Mouse (Mus musculus) cortical plate, adult 2 months (tissue): ENCODE measurements around the gene Rnf187. TPM values are rescaled to one million over a fixed set of nuclear protein-coding genes. Genes with fewer than 3 reads are reported as not detected.
A peak's percentile ranks its signal among the peaks of the same experiment; 100 is the strongest.
"Not testable (repeated sequence)": the region's sequence is repeated elsewhere in the genome, so short reads cannot be mapped to it uniquely, and the experiment has no call there.

Experiments
- H3K27ac ChIP-seq: fragments of 200-500 bp; 2 replicates; pipeline ENCODE4 v1.5.1; 2012; ENCODE audit warnings: low read length, control low read depth, inconsistent platforms; ENCODE audit not compliant: insufficient read depth
- H3K4me1 ChIP-seq: fragments of 200-500 bp; 2 replicates; pipeline ENCODE4 v1.6.1; 2011; ENCODE audit warnings: low read length; ENCODE audit not compliant: control insufficient read depth, insufficient read depth
- H3K4me3 ChIP-seq: fragments of 200-500 bp; 2 replicates; pipeline ENCODE4 v1.5.1; 2011; ENCODE audit warnings: mild to moderate bottlenecking, low read length, control low read depth; ENCODE audit not compliant: insufficient read depth
- CTCF ChIP-seq: fragments of 200-500 bp; IDR thresholded peaks from 2 replicates; pipeline ENCODE4 v1.5.1; 2011; ENCODE audit warnings: mild to moderate bottlenecking, control low read depth, low read length; ENCODE audit not compliant: insufficient read depth; ENCODE audit errors: extremely low read depth
- POLR2A ChIP-seq: fragments of 200-500 bp; IDR thresholded peaks from 2 replicates; pipeline ENCODE4 v1.6.1; 2011; ENCODE audit warnings: mild to moderate bottlenecking, low read length, control low read depth; ENCODE audit not compliant: insufficient read depth; ENCODE audit errors: extremely low read depth
- polyA plus RNA-seq: library from polyadenylated mRNA; depleted of rRNA; stranded (reverse); fragments of >200 nt; gene quantifications from 2 replicates; pipeline ENCODE4 v1.2.3, GENCODE M21; 2012

Gene Rnf187
- polyA plus RNA-seq, 1 experiment, result 588 TPM

DNA sequence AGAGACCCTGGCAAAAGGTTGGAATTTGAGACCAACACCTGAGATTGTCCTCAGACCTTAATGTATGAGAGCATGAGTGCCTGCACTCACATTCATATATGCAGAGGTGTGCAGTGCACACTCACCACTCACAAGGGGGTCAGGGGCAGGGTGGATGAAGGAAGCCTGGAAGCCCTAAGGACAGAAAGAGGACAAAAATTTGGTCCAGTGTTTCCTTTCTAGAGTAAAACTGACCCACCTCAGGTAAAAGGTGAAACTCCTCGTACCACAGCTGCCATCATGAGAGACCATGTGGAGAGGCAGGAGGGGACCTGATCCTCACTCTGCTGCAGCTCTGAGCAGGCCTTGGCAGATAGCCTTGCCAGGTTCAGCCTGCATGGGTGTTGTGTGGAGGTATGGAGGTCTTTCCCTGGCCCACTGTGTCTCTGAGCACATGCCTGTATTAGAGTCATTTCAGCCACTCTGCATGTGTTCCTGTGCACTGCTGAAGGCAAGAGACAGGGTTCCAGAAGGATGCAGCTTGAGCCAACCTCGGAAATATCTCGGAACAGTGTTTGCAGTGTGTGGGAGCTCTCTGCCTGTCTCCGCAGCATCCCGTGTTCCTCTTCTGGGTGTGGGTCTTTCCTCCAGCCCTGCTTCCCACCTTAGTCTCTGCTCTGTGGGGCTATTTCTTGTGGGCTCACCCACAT, 18.7 kb upstream of the Rnf187 start:
- Histone ChIP-seq H3K27ac (0 out of 2 replicates have a peak overlapping the region, but pooled peaks have one; percentile 20), H3K4me1 (peaks cover 4% of the 10 kb centered on the region; the same call in 1 of the 2 replicates), H3K4me3 (peak overlapping the region; percentile 76)
- TF ChIP-seq POLR2A, result no peak
- no peak for TF ChIP-seq CTCF

DNA sequence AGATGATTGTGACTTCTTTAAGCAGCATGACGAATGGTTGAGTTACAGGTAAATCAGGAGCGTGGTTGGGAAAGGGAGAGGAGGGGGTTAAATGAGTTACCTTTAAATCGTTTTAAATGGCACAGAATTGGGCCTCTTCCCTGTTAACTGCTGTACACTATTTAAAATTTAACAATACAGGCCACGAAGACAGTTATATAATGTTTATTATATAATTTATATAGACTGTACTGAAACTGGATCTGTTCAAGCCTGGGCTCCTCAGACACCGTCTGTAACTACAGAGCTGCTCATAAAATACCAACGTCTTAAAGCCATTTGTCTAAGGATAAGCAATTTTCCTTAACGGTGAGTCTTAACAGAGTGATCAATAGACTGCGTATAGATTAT, 17.1 kb upstream of the Rnf187 start:
- H3K27ac ChIP-seq, result no peak overlapping the region
- H3K4me1 ChIP-seq, result peaks cover 4% of the 10 kb centered on the region; the same call in 1 of the 2 replicates

DNA sequence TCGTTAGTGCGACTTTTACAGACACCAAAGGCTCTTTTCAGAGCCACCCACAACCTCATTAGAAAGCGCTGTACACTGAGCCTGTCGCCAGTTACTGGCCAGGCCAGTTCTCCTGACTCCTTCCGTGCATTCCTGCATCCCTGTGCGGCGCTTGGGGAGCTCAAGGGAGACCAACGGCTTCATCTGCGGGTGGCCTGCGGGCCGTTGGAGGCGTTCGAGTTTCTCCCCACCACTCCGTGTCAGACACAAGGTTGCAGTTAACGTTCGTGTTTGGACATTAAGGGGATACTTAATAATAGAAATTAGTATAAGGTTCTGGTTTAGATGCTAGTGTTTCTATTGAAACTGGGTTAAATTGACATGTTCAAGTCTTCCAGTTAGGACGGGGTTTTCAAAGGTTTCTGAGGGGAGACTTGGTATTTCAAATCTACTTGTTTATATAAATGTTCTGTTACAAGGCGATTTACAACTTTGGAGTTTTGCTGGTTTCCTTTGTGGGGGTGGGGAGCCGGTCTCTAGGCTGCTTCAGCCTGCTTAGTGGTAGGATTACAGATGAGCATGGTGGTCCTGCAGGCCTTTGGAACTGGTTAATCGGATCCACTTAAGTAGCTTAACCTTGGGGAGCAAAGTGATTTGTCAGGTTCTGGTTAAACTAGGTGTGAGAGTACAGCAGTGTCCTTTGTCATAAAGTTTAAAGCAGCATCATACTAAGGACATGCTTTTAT, 16.6 kb upstream of the Rnf187 start:
- peaks cover 4% of the 10 kb centered on the region; the same call in 1 of the 2 replicates for H3K4me1 ChIP-seq

More for the DNA sequence above, 17.1 kb upstream of the Rnf187 start:
- peak overlapping the region; percentile 76 for H3K4me3 ChIP-seq
- TF ChIP-seq POLR2A, result no peak
- no peak for TF ChIP-seq CTCF

GRCm38 (mm10) chr11:58954420-58955142, 15.9 kb upstream of the Rnf187 start, which contains the start of the genes Hist3h2a and Trim17:
Gene Hist3h2a, plus strand, starts transcription at chr11:58954685.
Gene Trim17, plus strand, starts transcription at chr11:58954685.
- Histone ChIP-seq H3K4me3 (peak within 1 kb of the TSS; percentile 76), H3K27ac (peak within 1 kb of the TSS; percentile 95), H3K4me1 (peaks cover 4% of the 10 kb centered on the region; the same call in 1 of the 2 replicates)
- 0 out of 2 replicates have a peak, but pooled peaks have one; percentile 24 for TF ChIP-seq CTCF
- peak; percentile 87 for TF ChIP-seq POLR2A

More for the DNA sequence above, 16.6 kb upstream of the Rnf187 start:
- H3K4me3 ChIP-seq, result peak overlapping the region; percentile 76
- H3K27ac ChIP-seq, result peak overlapping the region; percentile 95
- TF ChIP-seq POLR2A (no peak), CTCF (no peak)

DNA sequence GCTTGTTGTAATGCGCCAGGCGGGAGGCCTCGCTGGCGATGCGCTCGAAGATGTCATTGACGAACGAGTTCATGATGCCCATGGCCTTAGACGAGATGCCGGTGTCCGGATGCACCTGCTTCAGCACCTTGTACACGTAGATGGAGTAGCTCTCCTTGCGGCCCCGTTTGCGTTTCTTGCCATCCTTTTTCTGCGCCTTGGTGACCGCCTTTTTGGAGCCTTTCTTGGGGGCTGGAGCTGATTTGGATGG, 15.4 kb upstream of the Rnf187 start:
- H3K27ac ChIP-seq, result peak overlapping the region; percentile 89
- peak overlapping the region; percentile 76 for H3K4me3 ChIP-seq
- not testable (repeated sequence) for H3K4me1 ChIP-seq

DNA sequence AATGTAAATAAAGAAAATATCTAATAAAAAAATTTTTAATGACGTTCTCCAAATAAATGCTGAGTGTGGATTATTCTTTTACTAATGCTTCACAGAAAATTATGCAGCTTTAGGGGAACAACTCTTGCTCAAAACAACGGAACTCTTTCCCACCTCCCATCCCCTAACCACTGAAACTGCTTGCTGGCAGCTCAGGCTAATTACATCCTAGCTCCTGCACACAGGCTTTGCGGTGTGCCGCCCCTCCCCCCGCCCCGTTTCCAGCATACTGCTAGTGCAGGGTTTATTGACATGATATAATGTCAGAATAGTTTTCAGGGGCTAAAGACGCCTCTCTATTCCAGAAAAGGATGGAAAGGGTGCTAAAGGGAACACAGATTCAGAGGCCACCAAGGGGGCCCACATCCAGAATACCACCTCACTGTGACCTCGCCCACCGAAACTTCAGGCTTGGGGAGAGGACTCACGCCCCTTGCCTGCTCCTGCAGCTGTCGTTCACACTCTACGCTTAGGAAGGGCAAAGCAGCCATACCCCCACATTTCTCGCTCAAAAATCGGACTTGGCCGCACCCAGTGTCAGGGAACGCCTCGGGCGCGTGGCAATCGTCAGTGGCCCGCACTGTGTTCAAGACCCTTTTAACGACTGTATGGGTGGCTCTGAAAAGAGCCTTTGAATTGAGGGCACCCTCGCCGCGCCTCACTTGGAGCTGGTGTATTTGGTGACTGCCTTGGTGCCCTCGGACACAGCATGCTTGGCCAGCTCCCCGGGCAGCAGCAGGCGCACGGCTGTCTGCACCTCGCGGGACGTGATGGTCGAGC, 14.8 kb upstream of the Rnf187 start:
- Histone ChIP-seq H3K4me1 (no peaks in the 10 kb centered on the region), H3K27ac (peak overlapping the region; percentile 89), H3K4me3 (peak overlapping the region; percentile 76)
- TF ChIP-seq POLR2A (no peak), CTCF (no peak)

DNA sequence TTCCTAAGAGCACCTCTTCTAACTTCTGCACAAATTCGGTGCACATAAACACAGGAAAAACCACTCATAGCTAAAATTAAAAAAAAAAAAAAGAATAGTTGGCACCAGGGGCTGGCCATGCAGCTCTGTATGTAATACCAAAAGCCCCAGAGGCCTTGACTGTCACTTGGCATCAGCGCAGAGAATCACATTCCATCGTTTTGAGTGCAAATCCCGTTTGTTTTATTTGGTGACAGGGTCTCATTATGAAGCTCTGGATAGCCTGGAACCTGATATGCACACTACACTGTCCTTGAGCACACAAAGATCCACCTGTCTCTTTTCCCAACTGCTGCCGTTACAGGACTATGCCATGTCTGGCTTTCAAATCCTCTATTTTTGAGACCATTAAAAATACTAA, 12.5 kb upstream of the Rnf187 start:
- H3K4me3 ChIP-seq, result no peak overlapping the region
- H3K4me1 ChIP-seq, result no peaks in the 10 kb centered on the region
- H3K27ac ChIP-seq, result no peak overlapping the region
- TF ChIP-seq POLR2A (no peak), CTCF (no peak)

DNA sequence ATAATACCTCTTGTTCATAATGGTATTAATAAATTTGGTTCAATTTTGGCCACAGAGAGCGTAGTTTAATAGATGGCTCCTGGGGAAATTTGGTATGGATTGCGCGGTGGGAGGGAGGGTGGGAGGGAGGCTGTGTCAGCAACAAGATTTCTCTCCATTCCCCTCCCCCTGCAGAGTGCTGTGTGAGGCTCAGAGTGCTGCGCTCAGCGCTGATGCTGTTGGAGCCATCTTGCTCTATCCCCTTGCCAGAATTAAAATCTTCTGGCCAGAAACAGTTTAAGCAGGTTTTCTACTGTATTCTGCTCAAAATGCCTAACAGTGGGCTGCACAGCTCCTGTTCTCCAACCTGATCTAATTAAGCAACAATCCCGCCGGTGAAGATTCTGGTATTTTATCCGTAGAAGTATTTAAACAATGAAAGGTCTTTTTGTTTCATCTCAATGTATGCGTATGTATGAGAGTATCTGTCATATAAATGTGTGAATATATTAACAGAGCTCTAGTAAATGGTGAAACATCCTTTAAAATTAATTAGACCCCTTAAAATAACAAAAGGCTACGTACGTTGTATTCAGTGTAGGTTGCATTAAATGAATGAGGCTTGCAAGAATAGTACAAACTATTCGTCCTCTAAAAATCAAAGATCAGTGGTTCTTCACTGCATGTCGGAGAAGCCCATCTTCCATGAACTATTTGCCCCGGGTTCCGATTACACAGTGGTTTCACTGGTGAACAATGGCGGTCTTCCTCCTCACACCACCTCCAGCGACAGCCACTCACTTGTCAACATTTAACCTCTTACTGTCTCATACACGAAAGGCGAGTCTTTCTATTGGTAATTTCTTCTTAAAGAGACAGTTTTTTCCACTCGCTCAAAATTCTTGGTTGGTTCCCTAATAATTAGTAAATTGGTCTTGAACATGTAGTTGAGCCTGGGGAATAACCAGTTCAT, 11.0 kb upstream of the Rnf187 start:
- Histone ChIP-seq H3K27ac (peak overlapping the region; percentile 93), H3K4me3 (peak overlapping the region; percentile 81), H3K4me1 (no peaks in the 10 kb centered on the region)
- TF ChIP-seq CTCF (no peak), POLR2A (peak; percentile 94)
